Mouse (Mus musculus): ENCODE data around the gene Apobec3. TPM values are rescaled to one million over a fixed set of nuclear protein-coding genes. Genes with fewer than 3 reads are reported as not detected.
"Not testable (repeated sequence)": the region's sequence is repeated elsewhere in the genome, so short reads cannot be mapped to it uniquely, and the experiment has no call there.

The Apobec3 gene
- polyA plus RNA-seq, 1 experiment from 2014 or later = 9.4 TPM

DNA sequence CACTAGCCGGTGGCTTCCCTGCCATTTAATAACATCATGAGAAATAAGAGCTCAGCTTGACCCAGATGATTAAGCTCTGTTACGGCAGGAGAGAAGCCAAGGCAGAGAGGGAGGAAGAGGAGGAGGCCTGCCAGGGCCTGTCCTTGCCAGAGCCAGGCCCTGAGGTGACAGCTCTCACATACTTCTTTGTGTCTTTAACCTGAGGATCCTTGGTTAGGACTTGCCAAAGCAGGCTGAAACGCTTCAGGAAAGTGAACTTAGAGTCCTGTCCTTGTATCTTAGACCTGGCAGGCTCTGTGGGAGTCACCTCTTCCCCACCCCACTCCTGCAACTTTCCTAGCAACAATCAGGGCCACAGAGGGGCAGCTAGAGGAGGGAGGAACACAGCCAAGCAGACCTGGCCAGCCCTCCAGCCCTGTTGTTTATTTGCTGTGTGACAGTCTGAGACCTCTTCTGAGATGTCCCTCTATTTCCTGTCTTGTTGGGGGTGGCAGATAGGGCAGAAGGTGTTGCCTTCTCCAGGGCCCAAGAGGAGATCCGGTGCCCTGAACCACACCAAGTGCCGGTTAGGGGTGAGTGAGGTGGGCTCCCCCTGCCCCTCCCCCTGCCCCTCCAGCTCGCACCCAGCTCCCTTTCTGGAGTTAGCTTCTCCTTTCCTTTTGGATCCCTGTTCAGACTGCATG, 8.5 kb downstream of the Apobec3 start:
- no peak for DNase-seq (ENCODE audit: low spot score)
- H3K27me3 ChIP-seq (ENCODE audit: low read depth, poor library complexity, severe bottlenecking) = peaks cover 7% of the 10 kb centered on the region; the same call in 1 of the 2 replicates
- 79% methylated on average over 6 of the region's 6 CpGs for WGBS
- H3K27ac ChIP-seq = no peak overlapping the region
- peaks cover 2% of the 10 kb centered on the region; the same call in 1 of the 2 replicates for H3K4me1 ChIP-seq
- no peak overlapping the region for H3K4me3 ChIP-seq
- H3K36me3 ChIP-seq = no peaks in the 10 kb centered on the region
- H3K9me3 ChIP-seq (replicated peaks) = no peaks in the 10 kb centered on the region

DNA sequence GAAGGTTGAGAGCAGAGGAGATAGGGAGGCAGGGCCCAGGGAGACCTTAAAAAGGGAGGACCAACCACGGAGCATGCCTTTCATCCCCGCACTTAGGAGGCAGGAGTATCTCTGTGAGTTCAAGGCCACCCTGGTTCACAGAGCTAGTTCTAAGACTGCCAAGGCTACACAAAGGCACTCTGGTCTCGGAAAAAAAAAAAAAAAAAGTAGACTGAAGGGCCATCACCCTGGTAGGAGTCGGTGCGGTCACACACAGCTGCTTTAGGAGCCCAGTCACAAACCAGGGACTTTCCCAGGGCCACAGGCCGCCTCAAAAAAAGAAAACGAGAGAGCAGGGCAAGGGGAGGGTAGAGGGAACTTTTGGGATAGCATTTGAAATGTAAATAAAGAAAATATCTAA, 9.3 kb downstream of the Apobec3 start:
- Histone ChIP-seq H3K27me3 (ENCODE audit: low read depth, poor library complexity, severe bottlenecking) (peaks cover 12% of the 10 kb centered on the region), H3K9me3 (replicated peaks) (no peaks in the 10 kb centered on the region), H3K27ac (no peak overlapping the region), H3K4me3 (no peak overlapping the region), H3K36me3 (no peaks in the 10 kb centered on the region), H3K4me1 (peaks cover 4% of the 10 kb centered on the region; the same call in 1 of the 2 replicates)
- DNase-seq (ENCODE audit: low spot score) = no peak
- WGBS = 75% methylated on average over 7 of the region's 7 CpGs

DNA sequence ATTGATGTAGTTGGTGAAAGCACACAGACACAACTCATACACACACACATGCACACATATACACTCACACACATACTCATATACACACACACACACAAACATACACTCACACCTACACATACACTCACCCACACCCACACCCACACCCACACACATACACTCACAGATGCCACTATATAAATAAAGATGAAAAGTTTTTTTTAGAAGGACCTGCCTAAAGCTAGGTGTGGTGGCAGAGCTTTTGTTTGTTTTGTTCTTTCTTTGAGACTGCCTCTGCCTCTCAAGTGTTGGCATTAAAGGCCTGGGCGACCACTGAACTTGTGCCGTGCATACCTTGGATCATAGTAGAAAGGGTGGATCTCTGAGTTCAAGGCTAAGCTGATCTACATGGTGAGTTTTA, 9.9 kb downstream of the Apobec3 start:
- Histone ChIP-seq H3K4me1 (peaks cover 4% of the 10 kb centered on the region; the same call in 1 of the 2 replicates), H3K27ac (no peak overlapping the region), H3K36me3 (no peaks in the 10 kb centered on the region), H3K9me3 (replicated peaks) (no peaks in the 10 kb centered on the region), H3K27me3 (ENCODE audit: low read depth, poor library complexity, severe bottlenecking) (peaks cover 19% of the 10 kb centered on the region), H3K4me3 (no peak overlapping the region)
- 88% methylated on average over 2 of the region's 2 CpGs for WGBS
- no peak for DNase-seq (ENCODE audit: low spot score)

- peaks cover 26% of the 10 kb centered on the region for H3K27me3 ChIP-seq (ENCODE audit: low read depth, poor library complexity, severe bottlenecking)
- H3K9me3 ChIP-seq (replicated peaks); DNase-seq (ENCODE audit: low spot score); H3K4me3 ChIP-seq; H3K27ac ChIP-seq; H3K4me1 ChIP-seq; H3K36me3 ChIP-seq: not testable (repeated sequence)
- 92% methylated on average over 8 of the region's 8 CpGs for WGBS
Measured at GRCm38 (mm10) chr15:79903081-79903480, 11.6 kb downstream of the Apobec3 start.

- Histone ChIP-seq H3K9me3 (replicated peaks) (no peaks in the 10 kb centered on the region), H3K36me3 (no peaks in the 10 kb centered on the region), H3K4me3 (no peak overlapping the region), H3K27ac (no peak overlapping the region), H3K27me3 (ENCODE audit: low read depth, poor library complexity, severe bottlenecking) (peaks cover 26% of the 10 kb centered on the region), H3K4me1 (peaks cover 4% of the 10 kb centered on the region; the same call in 1 of the 2 replicates)
- no peak for DNase-seq (ENCODE audit: low spot score)
Measured at GRCm38 (mm10) chr15:79903963-79904362, 12.5 kb downstream of the Apobec3 start.

- WGBS = 87% methylated on average over 11 of the region's 11 CpGs
- H3K9me3 ChIP-seq (replicated peaks); H3K27ac ChIP-seq; H3K4me3 ChIP-seq; H3K4me1 ChIP-seq; H3K36me3 ChIP-seq; DNase-seq (ENCODE audit: low spot score): not testable (repeated sequence)
- H3K27me3 ChIP-seq (ENCODE audit: low read depth, poor library complexity, severe bottlenecking) = peaks cover 26% of the 10 kb centered on the region
Measured at GRCm38 (mm10) chr15:79904678-79905077, 13.2 kb downstream of the Apobec3 start.

GRCm38 (mm10) chr15:79905211-79905610, 13.8 kb downstream of the Apobec3 start:
- Histone ChIP-seq H3K4me3 (no peak overlapping the region), H3K27ac (no peak overlapping the region), H3K9me3 (replicated peaks) (no peaks in the 10 kb centered on the region), H3K27me3 (ENCODE audit: low read depth, poor library complexity, severe bottlenecking) (peaks cover 26% of the 10 kb centered on the region), H3K36me3 (no peaks in the 10 kb centered on the region), H3K4me1 (peaks cover 4% of the 10 kb centered on the region; the same call in 1 of the 2 replicates)
- DNase-seq (ENCODE audit: low spot score) = no peak
- 77% methylated on average over 12 of the region's 12 CpGs for WGBS

DNA sequence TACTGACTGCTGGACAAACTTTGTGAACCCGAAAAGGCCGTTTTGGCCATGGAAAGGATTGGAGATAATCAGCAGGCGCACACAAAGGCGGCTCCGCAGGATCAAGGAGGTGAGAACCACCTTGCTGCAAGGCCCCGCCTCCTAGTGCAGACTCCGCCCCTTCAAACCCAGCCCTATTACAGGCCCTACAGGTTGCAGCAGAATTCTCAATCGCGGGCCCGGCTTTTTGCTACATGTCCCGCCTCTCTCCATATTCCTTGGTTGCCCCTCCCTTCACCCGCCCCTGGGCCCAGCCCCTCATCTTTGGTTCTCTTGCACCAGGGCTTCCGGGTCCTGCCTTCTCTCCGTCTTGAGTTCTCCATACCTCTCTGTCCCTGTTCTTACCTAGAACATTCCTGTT, 15.4 kb downstream of the Apobec3 start:
- DNase-seq (ENCODE audit: low spot score) = no peak

DNA sequence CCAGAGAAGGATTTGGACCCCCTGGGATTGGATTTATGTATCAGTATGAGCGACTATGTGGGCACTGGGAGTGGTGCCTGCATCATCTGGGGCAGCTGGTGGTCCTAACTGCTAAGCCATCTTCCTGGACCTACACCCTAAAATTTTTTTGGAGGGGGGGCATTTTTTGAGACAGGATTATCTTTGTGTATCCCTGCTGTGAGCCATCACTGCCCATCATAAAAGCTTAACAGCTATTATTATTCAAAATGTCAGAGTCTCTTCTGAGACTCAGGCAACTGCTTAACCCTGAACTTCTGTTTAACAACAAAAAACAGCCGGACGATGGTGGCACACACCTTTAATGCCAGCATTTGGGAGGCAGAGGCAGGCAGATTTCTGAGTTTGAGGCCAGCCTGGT, 17.5 kb downstream of the Apobec3 start:
- H3K4me1 ChIP-seq; DNase-seq (ENCODE audit: low spot score); H3K4me3 ChIP-seq; H3K36me3 ChIP-seq; H3K9me3 ChIP-seq (replicated peaks); H3K27ac ChIP-seq: not testable (repeated sequence)
- peaks cover 26% of the 10 kb centered on the region for H3K27me3 ChIP-seq (ENCODE audit: low read depth, poor library complexity, severe bottlenecking)
- WGBS = 89% methylated on average over 3 of the region's 3 CpGs

More for the DNA sequence above, 15.4 kb downstream of the Apobec3 start:
- peaks cover 4% of the 10 kb centered on the region; the same call in 1 of the 2 replicates for H3K4me1 ChIP-seq
- H3K27ac ChIP-seq = no peak overlapping the region
- 36% methylated on average over 14 of the region's 14 CpGs for WGBS
- H3K27me3 ChIP-seq (ENCODE audit: low read depth, poor library complexity, severe bottlenecking) = peaks cover 26% of the 10 kb centered on the region
- H3K36me3 ChIP-seq = no peaks in the 10 kb centered on the region
- H3K9me3 ChIP-seq (replicated peaks) = no peaks in the 10 kb centered on the region
- H3K4me3 ChIP-seq = no peak overlapping the region

DNA sequence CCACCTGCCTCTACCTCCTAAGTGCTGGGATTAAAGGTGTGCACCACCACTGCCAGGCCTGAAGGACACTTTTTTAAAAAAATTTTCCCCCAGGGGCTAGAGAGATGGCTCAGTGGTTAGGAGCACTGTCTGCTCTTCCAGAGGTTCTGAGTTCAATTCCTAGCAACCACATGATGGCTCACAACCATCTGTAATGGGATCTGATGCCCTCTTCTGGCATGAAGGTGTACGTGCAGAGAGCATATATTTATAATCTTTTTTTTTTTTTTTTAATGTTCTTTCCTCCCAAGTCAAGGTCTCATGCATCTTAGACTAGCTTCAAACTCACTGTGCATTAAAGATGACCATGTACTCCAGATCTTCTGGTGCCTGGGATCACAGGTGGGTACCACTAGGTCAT, 19.4 kb downstream of the Apobec3 start:
- peaks cover 18% of the 10 kb centered on the region for H3K27me3 ChIP-seq (ENCODE audit: low read depth, poor library complexity, severe bottlenecking)
- not testable (repeated sequence) for DNase-seq (ENCODE audit: low spot score); H3K4me3 ChIP-seq; H3K27ac ChIP-seq; H3K4me1 ChIP-seq; H3K9me3 ChIP-seq (replicated peaks); H3K36me3 ChIP-seq
- 71% methylated on average over 1 of the region's 1 CpGs for WGBS

GRCm38 (mm10) chr15:79911339-79911738, 19.9 kb downstream of the Apobec3 start:
- Histone ChIP-seq H3K9me3 (replicated peaks) (no peaks in the 10 kb centered on the region), H3K27me3 (ENCODE audit: low read depth, poor library complexity, severe bottlenecking) (peaks cover 13% of the 10 kb centered on the region), H3K27ac (no peak overlapping the region), H3K4me3 (no peak overlapping the region), H3K36me3 (no peaks in the 10 kb centered on the region), H3K4me1 (no peaks in the 10 kb centered on the region)
- WGBS = 91% methylated on average over 8 of the region's 8 CpGs
- DNase-seq (ENCODE audit: low spot score) = no peak

GRCm38 (mm10) chr15:79913761-79914346, 22.4 kb downstream of the Apobec3 start:
- Histone ChIP-seq H3K36me3 (no peaks in the 10 kb centered on the region), H3K4me1 (no peaks in the 10 kb centered on the region), H3K9me3 (replicated peaks) (no peaks in the 10 kb centered on the region), H3K4me3 (no peak overlapping the region), H3K27me3 (ENCODE audit: low read depth, poor library complexity, severe bottlenecking) (no peaks in the 10 kb centered on the region), H3K27ac (no peak overlapping the region)
- 82% methylated on average over 6 of the region's 6 CpGs for WGBS
- DNase-seq (ENCODE audit: low spot score) = no peak

DNA sequence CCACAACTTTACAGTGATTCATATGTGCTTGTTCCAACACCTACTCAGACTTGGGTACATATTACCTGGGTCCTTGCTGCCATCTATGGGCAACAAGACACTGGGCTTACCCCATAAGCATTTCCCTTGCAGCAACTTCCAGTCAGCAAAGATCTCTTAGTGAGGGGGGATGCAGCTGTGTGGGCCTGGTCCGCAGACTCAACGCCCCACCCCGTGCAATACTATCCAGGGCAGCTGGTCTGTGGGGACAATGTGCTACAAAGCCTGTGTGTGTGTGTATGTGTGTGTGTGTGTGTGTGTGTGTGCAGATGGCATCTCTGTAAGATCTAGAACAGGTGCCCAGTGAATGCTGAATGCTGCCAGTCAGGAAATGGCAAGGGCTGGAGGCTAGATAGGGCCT, 22.9 kb downstream of the Apobec3 start:
- WGBS = 79% methylated on average over 3 of the region's 3 CpGs
- no peak for DNase-seq (ENCODE audit: low spot score)
- no peak overlapping the region for H3K27ac ChIP-seq
- H3K9me3 ChIP-seq (replicated peaks) = no peaks in the 10 kb centered on the region
- no peaks in the 10 kb centered on the region for H3K4me1 ChIP-seq
- no peaks in the 10 kb centered on the region for H3K36me3 ChIP-seq
- no peak overlapping the region for H3K4me3 ChIP-seq
- no peaks in the 10 kb centered on the region for H3K27me3 ChIP-seq (ENCODE audit: low read depth, poor library complexity, severe bottlenecking)

Data from limb, embryonic 10.5 days (tissue).